Mouse (Mus musculus) MEL (cell line): ENCODE measurements around the gene Nek2. TPM values are rescaled to one million over a fixed set of nuclear protein-coding genes. Genes with fewer than 3 reads are reported as not detected.

Experiments used
- DNase-seq: peaks from one replicate; pipeline ENCODE4 v3.0.0; 2011; ENCODE audit warnings: low read depth, low spot score
- H3K27ac ChIP-seq: 2 replicates; pipeline ENCODE4 v1.5.1; 2012; ENCODE audit warnings: low read depth, mild to moderate bottlenecking, control low read depth, low read length, moderate library complexity; ENCODE audit not compliant: control insufficient read depth
- H3K27me3 ChIP-seq, 2 experiments: fragments of 150-350 bp in 1 of 2; sonication (generic) in 1 of 2; 2 replicates each; pipeline ENCODE4 v1.6.1; 2012; ENCODE audit warnings: low read length in 2 of 2, mild to moderate bottlenecking in 2 of 2, improper control_type of control experiment in 1 of 2, moderate library complexity in 1 of 2; ENCODE audit not compliant: insufficient read depth in 2 of 2, control insufficient read depth in 1 of 2
- H3K36me3 ChIP-seq, 2 experiments: 2 replicates each; pipeline ENCODE4 v1.6.1; 2012 to 2014; ENCODE audit warnings: low read length in 2 of 2, improper control_type of control experiment in 1 of 2, inconsistent platforms in 1 of 2, mild to moderate bottlenecking in 1 of 2; ENCODE audit not compliant: insufficient read depth in 2 of 2, control insufficient read depth in 1 of 2
- H3K4me1 ChIP-seq, 2 experiments: fragments of 150-350 bp in 1 of 2; sonication (generic) in 1 of 2; 2 replicates each; pipeline ENCODE4 v1.6.1; 2012; ENCODE audit warnings: low read length in 2 of 2, improper control_type of control experiment in 1 of 2, mild to moderate bottlenecking in 1 of 2; ENCODE audit not compliant: insufficient read depth in 2 of 2, control insufficient read depth in 1 of 2
- H3K4me3 ChIP-seq, 2 experiments: fragments of 150-350 bp in 1 of 2; sonication (generic) in 1 of 2; 2 replicates each; pipeline ENCODE4 v1.5.1; 2012; ENCODE audit warnings: low read depth in 2 of 2, low read length in 2 of 2, mild to moderate bottlenecking in 2 of 2, moderate library complexity in 2 of 2, control low read depth in 1 of 2, improper control_type of control experiment in 1 of 2; ENCODE audit not compliant: control insufficient read depth in 1 of 2, insufficient read depth in 1 of 2
- H3K79me2 ChIP-seq: 2 replicates; pipeline ENCODE4 v1.6.1; 2012; ENCODE audit warnings: mild to moderate bottlenecking, low read length, moderate library complexity; ENCODE audit not compliant: control insufficient read depth, poor library complexity, insufficient read depth
- H3K9ac ChIP-seq: 2 replicates; pipeline ENCODE4 v1.6.1; 2012; ENCODE audit warnings: low read depth, mild to moderate bottlenecking, control low read depth, low read length, moderate library complexity; ENCODE audit not compliant: control insufficient read depth, poor library complexity, severe bottlenecking
- H3K9me3 ChIP-seq: fragments of 150-350 bp; sonication (generic); replicated peaks from 2 replicates; pipeline ENCODE4 v1.6.1; 2012; ENCODE audit warnings: mild to moderate bottlenecking, low read length, improper control_type of control experiment, moderate library complexity; ENCODE audit not compliant: insufficient read depth
- BHLHE40 ChIP-seq: IDR thresholded peaks from 2 replicates; pipeline ENCODE4 v1.6.1; 2012; ENCODE audit warnings: low read depth, mild to moderate bottlenecking, inconsistent platforms, low read length, improper control_type of control experiment, borderline replicate concordance
- CHD1 ChIP-seq: IDR thresholded peaks from 2 replicates; pipeline ENCODE4 v1.6.1; 2012; ENCODE audit warnings: low read depth, mild to moderate bottlenecking, inconsistent platforms, low read length, improper control_type of control experiment
- CHD2 ChIP-seq: IDR thresholded peaks from 2 replicates; pipeline ENCODE4 v1.6.1; 2011; ENCODE audit warnings: low read length, improper control_type of control experiment
- CTCF ChIP-seq, 3 experiments: IDR thresholded peaks in 2 of 3; conservative IDR thresholded peaks in 1 of 3; 2 replicates each; pipeline ENCODE4 v1.5.1; 2011 to 2012; ENCODE audit warnings: low read length in 3 of 3, low read depth in 2 of 3, mild to moderate bottlenecking in 2 of 3, improper control_type of control experiment in 1 of 3, inconsistent platforms in 1 of 3, mixed read lengths in 1 of 3, moderate library complexity in 1 of 3; ENCODE audit not compliant: control insufficient read depth in 1 of 3, insufficient read depth in 1 of 3, poor library complexity in 1 of 3, severe bottlenecking in 1 of 3
- E2F4 ChIP-seq: IDR thresholded peaks from 2 replicates; pipeline ENCODE4 v1.6.1; 2011; ENCODE audit warnings: low read depth, low read length, improper control_type of control experiment, borderline replicate concordance
- ELF1 ChIP-seq: IDR thresholded peaks from 2 replicates; pipeline ENCODE4 v1.6.1; 2014; ENCODE audit warnings: low read depth, mild to moderate bottlenecking, inconsistent platforms, low read length, improper control_type of control experiment, moderate library complexity
- EP300 ChIP-seq, 2 experiments: IDR thresholded peaks; 2 replicates each; pipeline ENCODE4 v1.6.1; 2011; ENCODE audit warnings: improper control_type of control experiment in 2 of 2, low read length in 2 of 2, low read depth in 1 of 2, mild to moderate bottlenecking in 1 of 2
- ETS1 ChIP-seq: IDR thresholded peaks from 2 replicates; pipeline ENCODE4 v1.6.1; 2012; ENCODE audit warnings: low read depth, mild to moderate bottlenecking, inconsistent platforms, low read length, improper control_type of control experiment, moderate library complexity
- GABPA ChIP-seq: IDR thresholded peaks from 2 replicates; pipeline ENCODE4 v1.6.1; 2012; ENCODE audit warnings: low read depth, mild to moderate bottlenecking, inconsistent platforms, low read length, improper control_type of control experiment, moderate library complexity
- GATA1 ChIP-seq: IDR thresholded peaks from 2 replicates; pipeline ENCODE4 v1.6.1; 2011; ENCODE audit warnings: low read depth, low read length, improper control_type of control experiment
- HCFC1 ChIP-seq: IDR thresholded peaks from 2 replicates; pipeline ENCODE4 v1.6.1; 2012; ENCODE audit warnings: low read depth, mild to moderate bottlenecking, inconsistent platforms, low read length, improper control_type of control experiment, moderate library complexity
- JUND ChIP-seq: IDR thresholded peaks from 2 replicates; pipeline ENCODE4 v1.6.1; 2011; ENCODE audit warnings: low read depth, mild to moderate bottlenecking, improper control_type of control experiment, low read length
- KAT2A ChIP-seq: conservative IDR thresholded peaks from 2 replicates; pipeline ENCODE4 v1.6.1; 2012; ENCODE audit warnings: low read depth, low read length, improper control_type of control experiment, inconsistent platforms
- MAFK ChIP-seq: IDR thresholded peaks from 2 replicates; pipeline ENCODE4 v1.6.1; 2011; ENCODE audit warnings: low read depth, mild to moderate bottlenecking, low read length, improper control_type of control experiment, borderline replicate concordance
- MAX ChIP-seq: IDR thresholded peaks from 2 replicates; pipeline ENCODE4 v1.6.1; 2011; ENCODE audit warnings: low read length, improper control_type of control experiment
- MAZ ChIP-seq: IDR thresholded peaks from 2 replicates; pipeline ENCODE4 v1.6.1; 2012; ENCODE audit warnings: low read depth, mild to moderate bottlenecking, inconsistent platforms, low read length, improper control_type of control experiment
- MEF2A ChIP-seq: IDR thresholded peaks from 2 replicates; pipeline ENCODE4 v1.6.1; 2014; ENCODE audit warnings: low read depth, mild to moderate bottlenecking, inconsistent platforms, low read length, improper control_type of control experiment; ENCODE audit not compliant: poor library complexity, insufficient replicate concordance, severe bottlenecking; ENCODE audit errors: extremely low read depth
- MXI1 ChIP-seq: IDR thresholded peaks from 2 replicates; pipeline ENCODE4 v1.6.1; 2011; ENCODE audit warnings: mild to moderate bottlenecking, low read depth, low read length, improper control_type of control experiment
- MYB ChIP-seq: IDR thresholded peaks from 2 replicates; pipeline ENCODE4 v1.6.1; 2011; ENCODE audit warnings: mild to moderate bottlenecking, low read depth, low read length, improper control_type of control experiment
- MYC ChIP-seq: IDR thresholded peaks from 2 replicates; pipeline ENCODE4 v1.6.1; 2011; ENCODE audit warnings: low read depth, mild to moderate bottlenecking, low read length, improper control_type of control experiment, moderate library complexity
- NELFE ChIP-seq: IDR thresholded peaks from 2 replicates; pipeline ENCODE4 v1.6.1; 2011; ENCODE audit warnings: low read depth, low read length, improper control_type of control experiment
- NRF1 ChIP-seq: IDR thresholded peaks from 2 replicates; pipeline ENCODE4 v1.6.1; 2014; ENCODE audit warnings: low read depth, mild to moderate bottlenecking, inconsistent platforms, low read length, improper control_type of control experiment, moderate library complexity; ENCODE audit not compliant: poor library complexity, insufficient read depth, severe bottlenecking
- POLR2A ChIP-seq, 2 experiments: IDR thresholded peaks; 2 replicates each; pipeline ENCODE4 v1.6.1; 2011 to 2012; ENCODE audit warnings: low read length in 2 of 2, mild to moderate bottlenecking in 2 of 2, control low read depth in 1 of 2, improper control_type of control experiment in 1 of 2, low read depth in 1 of 2, moderate library complexity in 1 of 2; ENCODE audit not compliant: control insufficient read depth in 1 of 2, insufficient read depth in 1 of 2, poor library complexity in 1 of 2
- POLR2AphosphoS2 ChIP-seq: IDR thresholded peaks from 2 replicates; pipeline ENCODE4 v1.6.1; 2011; ENCODE audit warnings: low read length, improper control_type of control experiment
- POLR2AphosphoS5 ChIP-seq: IDR thresholded peaks from 2 replicates; pipeline ENCODE4 v1.6.1; 2012; ENCODE audit warnings: low read depth, borderline replicate concordance, mild to moderate bottlenecking, inconsistent platforms, low read length, moderate library complexity, mixed read lengths
- RAD21 ChIP-seq: IDR thresholded peaks from 2 replicates; pipeline ENCODE4 v1.6.1; 2011; ENCODE audit warnings: mild to moderate bottlenecking, low read depth, low read length, improper control_type of control experiment
- RCOR1 ChIP-seq: IDR thresholded peaks from 2 replicates; pipeline ENCODE4 v1.6.1; 2012; ENCODE audit warnings: low read depth, mild to moderate bottlenecking, inconsistent platforms, low read length, improper control_type of control experiment
- SIN3A ChIP-seq: IDR thresholded peaks from 2 replicates; pipeline ENCODE4 v1.6.1; 2012; ENCODE audit warnings: low read length, improper control_type of control experiment, inconsistent platforms
- SMC3 ChIP-seq: IDR thresholded peaks from 2 replicates; pipeline ENCODE4 v1.6.1; 2011; ENCODE audit warnings: low read depth, low read length, improper control_type of control experiment
- TAL1 ChIP-seq: IDR thresholded peaks from 2 replicates; pipeline ENCODE4 v1.6.1; 2012; ENCODE audit warnings: mild to moderate bottlenecking, inconsistent platforms, low read length, moderate library complexity, mixed read lengths
- TBP ChIP-seq: IDR thresholded peaks from 2 replicates; pipeline ENCODE4 v1.8.0; 2011; ENCODE audit warnings: low read depth, low read length, improper control_type of control experiment
- TCF12 ChIP-seq: IDR thresholded peaks from 2 replicates; pipeline ENCODE4 v1.6.1; 2014; ENCODE audit warnings: low read depth, mild to moderate bottlenecking, inconsistent platforms, low read length, improper control_type of control experiment, moderate library complexity
- UBTF ChIP-seq: IDR thresholded peaks from 2 replicates; pipeline ENCODE4 v1.6.1; 2012; ENCODE audit warnings: low read depth, mild to moderate bottlenecking, inconsistent platforms, low read length, improper control_type of control experiment, moderate library complexity, borderline replicate concordance; ENCODE audit not compliant: insufficient read depth
- USF1 ChIP-seq: IDR thresholded peaks from 2 replicates; pipeline ENCODE4 v1.6.1; 2014; ENCODE audit warnings: low read depth, mild to moderate bottlenecking, inconsistent platforms, low read length, improper control_type of control experiment, moderate library complexity
- USF2 ChIP-seq, 2 experiments: IDR thresholded peaks; 2 replicates each; pipeline ENCODE4 v1.6.1; 2011 to 2012; ENCODE audit warnings: improper control_type of control experiment in 2 of 2, low read length in 2 of 2, borderline replicate concordance in 1 of 2, inconsistent platforms in 1 of 2, low read depth in 1 of 2, mild to moderate bottlenecking in 1 of 2; ENCODE audit not compliant: insufficient read depth in 1 of 2
- ZC3H11A ChIP-seq: IDR thresholded peaks from 2 replicates; pipeline ENCODE4 v1.6.1; 2012; ENCODE audit warnings: low read depth, mild to moderate bottlenecking, inconsistent platforms, low read length, improper control_type of control experiment
- ZMIZ1 ChIP-seq: IDR thresholded peaks from 2 replicates; pipeline ENCODE4 v1.6.1; 2012; ENCODE audit warnings: low read depth, mild to moderate bottlenecking, inconsistent platforms, low read length, improper control_type of control experiment, moderate library complexity
- ZNF384 ChIP-seq: IDR thresholded peaks from 2 replicates; pipeline ENCODE4 v1.6.1; 2012; ENCODE audit warnings: low read depth, mild to moderate bottlenecking, inconsistent platforms, low read length, improper control_type of control experiment
- polyA plus RNA-seq, 2 experiments: library from polyadenylated mRNA; stranded (reverse) in 1 of 2; unstranded in 1 of 2; fragments of >175 nt in 1 of 2; fragments of >200 nt in 1 of 2; gene quantifications; 2 replicates each; pipeline versions ENCODE4 v1.2.1 to v1.2.4; 2012; ENCODE audit warnings: low replicate concordance in 2 of 2, low read depth in 1 of 2; ENCODE audit not compliant: insufficient read length in 2 of 2, insufficient read depth in 1 of 2, missing spikeins in 1 of 2
- total RNA-seq: library from RNA; depleted of rRNA; stranded (reverse); fragments of 300-350 nt; gene quantifications from 2 replicates; pipeline ENCODE4 v1.2.3, GENCODE M21; 2012

Gene Nek2
- total and polyA plus RNA-seq, 3 experiments: 34.9 to 56.5 TPM; not detected in 1

DNA sequence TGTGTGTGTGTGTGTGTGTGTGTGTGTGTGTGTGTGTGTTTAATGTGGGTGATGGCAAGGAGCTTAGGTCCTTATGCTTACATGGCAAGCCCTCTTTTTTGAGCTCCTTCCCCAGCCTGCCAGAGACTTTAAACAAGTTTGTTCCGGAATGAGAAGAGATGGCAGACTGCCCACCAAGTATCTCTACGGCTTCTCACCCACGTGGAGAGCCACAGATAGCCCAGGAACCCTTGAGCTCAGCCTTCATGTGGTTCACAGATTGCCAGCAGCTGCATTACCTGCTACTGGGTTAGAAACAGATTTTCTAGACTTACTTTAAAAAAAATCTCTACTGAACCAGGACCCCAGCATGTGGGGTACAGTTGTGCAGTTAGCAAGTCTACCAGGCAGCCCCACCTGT, 38.6 kb downstream of the Nek2 start:
- H3K9me3 ChIP-seq: no peaks in the 10 kb centered on the region
- DNase-seq: peak; percentile 87
- no peak overlapping the region for H3K4me3 ChIP-seq
- peaks cover 9 to 30% of the 10 kb centered on the region in 2 experiments for H3K4me1 ChIP-seq
- H3K9ac ChIP-seq: no peak overlapping the region
- H3K27ac ChIP-seq: no peak overlapping the region
- H3K79me2 ChIP-seq: no peaks in the 10 kb centered on the region
- H3K27me3 ChIP-seq: no peaks in the 10 kb centered on the region
- peaks cover 0 to 15% of the 10 kb centered on the region in 2 experiments; a peak in 2 of 4 replicates for H3K36me3 ChIP-seq
- TF ChIP-seq CHD1: no peak
- peak; percentile 87 for TF ChIP-seq RCOR1
- peak; percentile 70; the same call in 1 of the 2 replicates for TF ChIP-seq ETS1
- TF ChIP-seq MEF2A: no peak
- TF ChIP-seq KAT2A: no peak
- TF ChIP-seq ZMIZ1: no peak
- TF ChIP-seq RAD21: no peak
- no peak for TF ChIP-seq TBP
- TF ChIP-seq MYC: peak; percentile 91
- no peak for TF ChIP-seq ZNF384
- TF ChIP-seq CHD2: no peak
- no peak for TF ChIP-seq ZC3H11A
- no peak for TF ChIP-seq POLR2AphosphoS2
- peak; percentile 39 for TF ChIP-seq TAL1
- peak; percentile 75 for TF ChIP-seq TCF12
- TF ChIP-seq MAFK: no peak
- no peak for TF ChIP-seq ELF1
- no peak for TF ChIP-seq SMC3
- no peak for TF ChIP-seq POLR2A (IDR thresholded peaks at IDR 0.05; ENCODE audit: control insufficient read depth in 1 of 2, insufficient read depth in 1 of 2, low read depth in 1 of 2, low read length in 2 of 2, poor library complexity in 1 of 2)
- TF ChIP-seq USF1: peak; percentile 68
- TF ChIP-seq NELFE: no peak
- no peak for TF ChIP-seq UBTF
- no peak for TF ChIP-seq POLR2AphosphoS5
- no peak for TF ChIP-seq GABPA
- TF ChIP-seq CTCF (IDR thresholded peaks at IDR 0.05 in 2 of 3, conservative IDR thresholded peaks at IDR 0.05 in 1 of 3; ENCODE audit: control insufficient read depth in 1 of 3, insufficient read depth in 1 of 3, low read depth in 2 of 3, low read length in 3 of 3, poor library complexity in 1 of 3, severe bottlenecking in 1 of 3): no peak
- TF ChIP-seq MAZ: no peak
- 0 out of 2 replicates have a peak, but pooled peaks have one; percentile 6 for TF ChIP-seq BHLHE40
- TF ChIP-seq EP300 (IDR thresholded peaks at IDR 0.05; ENCODE audit: low read depth in 1 of 2, low read length in 2 of 2): peak; percentile 48 to 73; a peak in 3 of 4 replicates
- TF ChIP-seq GATA1: peak; percentile 65
- no peak for TF ChIP-seq NRF1
- peak; percentile 89 for TF ChIP-seq MXI1
- TF ChIP-seq USF2 (IDR thresholded peaks at IDR 0.05; ENCODE audit: borderline replicate concordance in 1 of 2, insufficient read depth in 1 of 2, low read depth in 1 of 2, low read length in 2 of 2): no peak
- no peak for TF ChIP-seq E2F4
- TF ChIP-seq MYB: no peak
- no peak for TF ChIP-seq HCFC1
- TF ChIP-seq SIN3A: peak; percentile 74
- no peak for TF ChIP-seq JUND
- peak; percentile 91 for TF ChIP-seq MAX
